Mouse (Mus musculus): ENCODE measurements around the gene Tfap2d.

The Tfap2d gene

DNA sequence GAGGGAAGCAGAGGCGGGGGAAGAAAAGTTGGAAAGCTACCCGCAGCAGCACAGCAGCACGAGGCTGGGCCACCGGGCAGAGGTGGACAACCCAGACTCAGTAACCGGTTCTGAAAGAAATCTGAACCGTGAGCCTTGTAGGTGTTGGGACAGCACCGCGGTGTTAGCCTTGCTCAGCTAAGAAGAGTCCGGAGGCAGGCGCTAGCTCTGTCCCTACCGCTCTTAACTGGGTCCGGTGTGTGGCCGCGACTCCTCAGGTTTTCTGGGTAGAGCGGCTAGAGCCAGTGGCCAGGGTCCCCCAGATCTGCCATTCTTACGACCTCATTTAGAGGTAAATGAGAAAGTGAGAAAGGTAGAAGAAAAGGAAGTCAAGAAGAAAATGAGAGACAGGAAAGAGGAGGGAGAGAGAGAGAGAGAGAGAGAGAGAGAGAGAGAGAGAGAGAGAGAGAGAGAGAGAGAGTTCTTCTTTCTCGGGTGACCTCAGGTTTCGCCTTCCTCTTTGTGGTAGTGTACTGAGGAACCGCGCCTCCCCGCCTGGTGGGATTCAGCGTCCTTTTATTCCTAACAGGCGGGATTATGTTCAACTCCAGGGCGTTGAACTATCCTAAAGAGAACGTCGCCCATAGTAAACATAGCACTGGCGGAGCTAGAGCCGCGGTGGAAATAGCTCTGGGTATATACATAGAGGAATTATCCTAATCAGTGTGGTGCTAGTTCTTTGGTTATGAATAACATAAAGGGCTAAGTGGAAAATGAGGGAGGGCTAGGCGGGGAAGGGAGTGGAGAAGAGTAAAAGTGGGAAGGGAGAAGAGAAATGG is 107.6 kb downstream of the Tfap2d start:
- DNase-seq (ENCODE audit: low spot score in 2 of 2), result no peak

DNA sequence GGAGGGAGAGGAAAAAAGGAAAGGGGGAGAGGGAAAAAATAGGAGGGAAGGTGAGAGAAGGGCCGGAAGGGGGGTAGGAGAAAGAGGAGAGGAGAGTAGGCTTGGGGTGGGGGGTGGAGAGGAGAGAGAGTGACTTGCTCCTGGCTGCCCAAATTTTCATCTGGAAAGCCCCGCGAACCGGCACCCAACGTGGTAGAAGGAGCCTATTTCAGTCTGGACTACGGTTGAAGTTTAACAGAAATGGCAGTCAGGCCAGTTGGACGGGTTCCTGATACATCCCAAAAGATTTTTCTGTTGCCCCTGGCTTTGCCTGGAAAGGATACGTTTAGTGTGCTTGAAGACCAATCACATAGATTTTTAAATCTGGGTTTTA is 108.2 kb downstream of the Tfap2d start:
- DNase-seq (ENCODE audit: low spot score in 2 of 2), result no peak

DNA sequence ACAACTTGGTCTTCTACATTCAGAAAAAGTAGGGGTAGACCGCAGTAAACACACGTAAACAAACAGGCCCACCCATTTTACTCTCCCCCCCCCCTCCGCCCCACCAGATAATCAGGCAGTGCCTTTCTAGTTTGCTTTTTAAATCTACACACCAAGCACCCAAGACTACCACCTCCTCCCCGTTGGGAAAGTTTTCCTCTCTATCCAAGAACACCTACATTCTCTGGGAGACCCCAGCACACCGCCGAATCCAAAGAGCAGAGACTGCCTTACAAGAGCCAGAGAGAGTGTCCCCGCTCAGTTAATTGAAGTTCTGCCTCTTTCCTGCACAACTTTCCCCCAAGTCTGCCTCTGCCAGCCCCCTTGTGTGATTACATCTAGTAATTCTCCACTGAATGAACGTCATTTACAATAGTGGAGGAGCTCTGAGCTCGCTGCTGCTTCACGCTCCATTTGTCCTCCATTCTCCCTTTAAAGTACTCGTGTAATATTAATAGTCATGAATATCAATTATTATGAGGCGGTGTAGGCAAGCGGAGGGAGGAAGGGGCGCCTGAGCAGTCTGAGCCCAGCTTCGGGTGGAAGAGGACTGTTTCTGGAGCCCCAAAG is 108.8 kb downstream of the Tfap2d start:
- DNase-seq (ENCODE audit: low spot score in 2 of 2), result no peak

DNA sequence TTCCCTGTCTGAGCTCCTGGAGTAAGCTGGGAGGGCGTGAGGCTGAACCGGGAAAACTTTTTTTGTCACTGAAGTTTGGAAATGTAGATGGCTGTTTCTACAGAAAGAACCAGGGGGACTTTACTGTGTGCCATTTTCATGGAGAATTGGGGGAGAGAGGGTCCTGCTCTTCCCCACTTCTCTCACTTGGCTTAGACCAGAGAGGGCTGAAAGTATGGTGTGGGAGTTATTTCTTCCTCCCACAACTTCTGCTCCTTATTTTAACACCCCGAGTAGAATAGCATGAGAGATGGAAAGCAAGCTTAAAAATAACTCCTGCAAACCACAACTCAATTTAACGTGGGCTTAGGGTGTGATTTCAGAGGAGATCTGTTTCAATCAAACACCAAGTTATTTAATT is 109.9 kb downstream of the Tfap2d start:
- no peak for DNase-seq (ENCODE audit: low spot score in 2 of 2)

DNA sequence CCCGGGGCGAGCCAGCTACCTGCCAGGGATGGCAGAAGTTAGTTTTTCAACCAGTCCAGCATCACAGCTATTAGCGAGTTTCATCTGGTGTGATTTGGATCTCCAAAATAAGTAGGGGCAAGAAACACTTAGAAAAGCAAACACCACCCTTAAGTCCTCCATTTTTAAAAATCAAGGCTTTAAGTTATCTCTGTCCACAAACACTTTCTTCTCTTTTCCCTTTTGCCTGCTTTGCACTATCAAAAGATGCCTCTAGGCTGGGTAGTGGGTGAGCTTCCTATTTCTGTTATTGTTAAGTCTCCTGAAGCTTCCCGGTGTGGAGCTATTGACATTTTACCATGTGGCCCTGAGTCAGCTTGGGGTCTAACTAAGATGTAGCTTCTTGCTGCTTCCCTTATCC is 110.3 kb downstream of the Tfap2d start:
- no peak for DNase-seq (ENCODE audit: low spot score in 2 of 2)

DNA sequence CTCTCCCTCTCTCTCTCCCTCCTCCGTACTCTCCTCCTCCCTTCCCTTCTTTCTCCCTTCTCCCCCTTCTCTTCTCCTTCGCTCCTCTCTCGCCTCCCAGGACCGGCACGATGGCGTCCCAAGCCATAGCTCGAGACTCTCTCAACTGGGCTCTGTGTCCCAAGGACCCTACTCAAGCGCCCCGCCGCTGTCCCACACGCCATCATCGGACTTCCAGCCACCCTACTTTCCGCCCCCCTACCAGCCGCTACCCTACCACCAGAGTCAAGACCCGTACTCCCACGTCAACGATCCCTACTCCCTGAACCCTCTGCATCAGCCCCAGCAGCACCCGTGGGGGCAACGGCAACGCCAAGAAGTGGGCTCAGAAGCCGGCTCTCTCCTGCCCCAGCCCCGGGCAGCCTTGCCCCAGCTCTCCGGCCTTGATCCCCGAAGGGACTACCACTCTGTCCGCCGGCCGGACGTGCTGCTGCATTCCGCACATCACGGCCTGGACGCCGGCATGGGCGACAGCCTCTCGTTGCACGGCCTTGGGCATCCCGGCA is 111.1 kb downstream of the Tfap2d start:
- no peak for DNase-seq (ENCODE audit: low spot score in 2 of 2)
